Mouse (Mus musculus) midbrain, embryonic 16.5 days (tissue): Measurements from ENCODE around the gene Atrnl1. TPM values are rescaled to one million over a fixed set of nuclear protein-coding genes. Genes with fewer than 3 reads are reported as not detected.

ENCODE experiments used
- ATAC-seq: fragments of 200-750 bp; cut with Nextera tagmentation; 2 replicates; pipeline ENCODE4 v1.8.0; 2017; ENCODE audit warnings: moderate TSS enrichment
- H3K27ac ChIP-seq: fragments of 300-500 bp; sonication (generic); 2 replicates; pipeline ENCODE4 v1.5.1; 2014; ENCODE audit warnings: mild to moderate bottlenecking, low read length, mixed read lengths
- H3K27me3 ChIP-seq: fragments of 300-500 bp; sonication (generic); 2 replicates; pipeline ENCODE4 v1.6.1; 2014; ENCODE audit warnings: low read depth, low read length, mixed read lengths; ENCODE audit not compliant: control insufficient read depth, insufficient read depth
- H3K36me3 ChIP-seq: fragments of 300-500 bp; sonication (generic); 2 replicates; pipeline ENCODE4 v1.6.1; 2014; ENCODE audit warnings: mild to moderate bottlenecking, low read length, moderate library complexity, mixed read lengths; ENCODE audit not compliant: control insufficient read depth, insufficient read depth
- H3K4me1 ChIP-seq: fragments of 300-500 bp; sonication (generic); 2 replicates; pipeline ENCODE4 v1.6.1; 2014; ENCODE audit warnings: mild to moderate bottlenecking, low read length, mixed read lengths; ENCODE audit not compliant: control insufficient read depth, insufficient read depth
- H3K4me2 ChIP-seq: fragments of 300-500 bp; sonication (generic); 2 replicates; pipeline ENCODE4 v1.6.1; 2014; ENCODE audit warnings: mild to moderate bottlenecking, low read length, mixed read lengths
- H3K4me3 ChIP-seq: fragments of 300-500 bp; sonication (generic); 2 replicates; pipeline ENCODE4 v1.5.1; 2014; ENCODE audit warnings: low read depth, mild to moderate bottlenecking, low read length, moderate library complexity, mixed read lengths
- H3K9ac ChIP-seq: fragments of 300-500 bp; sonication (generic); 2 replicates; pipeline ENCODE4 v1.6.1; 2014; ENCODE audit warnings: low read depth, low read length, mixed read lengths
- H3K9me3 ChIP-seq: fragments of 300-500 bp; sonication (generic); replicated peaks from 2 replicates; pipeline ENCODE4 v1.6.1; 2014; ENCODE audit warnings: mild to moderate bottlenecking, low read length, mixed read lengths; ENCODE audit not compliant: control insufficient read depth, poor library complexity, severe bottlenecking
- WGBS: fragments of 180-500 bp; shearing (Covaris S2); extraction: QIAGEN DNeasy Blood & Tissue Kit; methylation state at CpG from one replicate; pipeline ENCODE4 v1.1.7; 2014; 5-methylcytosine and 5-hydroxymethylcytosine counted together
- polyA plus RNA-seq: library from polyadenylated mRNA; unstranded; fragments of >200 nt; fragmentation: Nextera tagmentation; extraction: Ambion mirVana; gene quantifications from 2 replicates; pipeline ENCODE4 v1.2.1, GENCODE M21; 2015

Gene Atrnl1
- polyA plus RNA-seq, 1 experiment from 2014 or later, result 8.3 TPM

GRCm38 (mm10) chr19:58094781-58095543 is 484.1 kb downstream of the Atrnl1 start:
- no peak for ATAC-seq
- no peaks in the 10 kb centered on the region for H3K4me1 ChIP-seq
- H3K27me3 ChIP-seq, result no peaks in the 10 kb centered on the region
- no peaks in the 10 kb centered on the region for H3K9me3 ChIP-seq
- H3K4me2 ChIP-seq, result no peak overlapping the region
- H3K36me3 ChIP-seq, result no peaks in the 10 kb centered on the region
- no peak overlapping the region for H3K27ac ChIP-seq
- H3K4me3 ChIP-seq, result no peak overlapping the region
- WGBS, result 55% methylated on average over 14 of the region's 14 CpGs
- H3K9ac ChIP-seq, result no peak overlapping the region

DNA sequence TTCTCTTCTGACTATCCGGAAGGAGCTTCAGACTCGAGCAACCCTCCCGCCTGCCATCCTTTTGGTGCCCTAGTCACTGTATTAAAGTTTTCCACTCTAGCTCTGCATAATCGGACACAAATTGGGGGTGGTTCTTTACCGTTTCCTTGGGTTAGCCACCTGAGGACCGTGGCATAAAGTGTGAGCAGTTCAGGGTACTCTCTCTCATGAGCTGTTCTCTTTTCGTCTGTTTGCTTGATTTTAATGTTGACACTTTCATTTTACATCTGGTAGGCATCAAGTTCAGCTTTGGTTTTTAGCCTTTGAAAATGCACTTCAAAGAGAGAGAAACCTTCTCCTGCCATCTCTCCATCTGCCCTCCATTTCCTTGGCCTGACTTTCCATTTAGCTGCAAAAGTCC is 484.9 kb downstream of the Atrnl1 start:
- Histone ChIP-seq H3K9me3 (no peaks in the 10 kb centered on the region), H3K27ac (no peak overlapping the region), H3K4me2 (no peak overlapping the region), H3K4me3 (no peak overlapping the region), H3K4me1 (no peaks in the 10 kb centered on the region), H3K27me3 (no peaks in the 10 kb centered on the region), H3K9ac (no peak overlapping the region), H3K36me3 (no peaks in the 10 kb centered on the region)
- 82% methylated on average over 7 of the region's 7 CpGs for WGBS
- ATAC-seq, result no peak

DNA sequence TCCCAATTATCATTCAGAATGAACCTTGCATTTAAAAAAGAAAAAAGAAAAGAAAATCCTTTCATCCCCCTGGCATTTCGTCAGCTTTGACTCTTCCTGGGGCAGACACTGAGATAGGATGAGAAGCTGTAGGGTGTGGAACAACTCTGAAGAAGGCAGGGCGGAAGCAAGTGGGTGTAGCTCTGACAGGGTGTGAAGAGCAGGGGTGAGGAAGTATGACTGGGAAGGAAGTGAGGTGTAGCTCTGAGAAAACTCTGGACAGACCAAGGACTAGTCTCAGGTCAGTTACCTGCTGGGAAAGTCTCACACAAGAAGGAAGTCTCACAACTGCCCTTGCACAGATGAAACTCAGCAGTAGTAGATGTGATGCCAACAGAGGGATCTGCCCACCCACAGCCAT is 486.4 kb downstream of the Atrnl1 start:
- Histone ChIP-seq H3K9me3 (no peaks in the 10 kb centered on the region), H3K4me3 (no peak overlapping the region), H3K4me1 (no peaks in the 10 kb centered on the region), H3K27me3 (no peaks in the 10 kb centered on the region), H3K4me2 (no peak overlapping the region), H3K27ac (no peak overlapping the region), H3K36me3 (no peaks in the 10 kb centered on the region), H3K9ac (no peak overlapping the region)
- 84% methylated on average over 2 of the region's 2 CpGs for WGBS
- ATAC-seq, result no peak

DNA sequence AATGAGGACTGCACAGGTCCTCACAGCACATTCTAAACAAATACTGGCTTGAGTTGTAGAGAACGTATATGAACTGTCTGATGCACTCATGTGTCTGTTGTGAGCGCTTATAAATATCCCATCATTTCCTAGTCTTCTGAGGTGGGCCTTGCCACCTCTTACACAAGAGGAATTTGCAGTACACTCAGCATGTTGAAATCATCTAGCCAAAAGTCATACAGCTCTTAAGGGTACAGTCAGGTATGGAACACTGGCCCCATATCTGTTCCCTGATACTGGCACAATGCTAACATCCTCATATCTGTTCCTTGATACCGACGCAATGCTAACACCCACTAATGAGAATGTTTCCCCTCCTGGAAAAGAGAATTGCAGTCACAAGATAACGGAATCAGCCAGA is 488.7 kb downstream of the Atrnl1 start:
- no peak for ATAC-seq
- WGBS, result 94% methylated on average over 5 of the region's 5 CpGs
- Histone ChIP-seq H3K27ac (no peak overlapping the region), H3K9ac (no peak overlapping the region), H3K27me3 (no peaks in the 10 kb centered on the region), H3K4me2 (no peak overlapping the region), H3K4me1 (no peaks in the 10 kb centered on the region), H3K36me3 (no peaks in the 10 kb centered on the region), H3K4me3 (no peak overlapping the region), H3K9me3 (no peaks in the 10 kb centered on the region)

DNA sequence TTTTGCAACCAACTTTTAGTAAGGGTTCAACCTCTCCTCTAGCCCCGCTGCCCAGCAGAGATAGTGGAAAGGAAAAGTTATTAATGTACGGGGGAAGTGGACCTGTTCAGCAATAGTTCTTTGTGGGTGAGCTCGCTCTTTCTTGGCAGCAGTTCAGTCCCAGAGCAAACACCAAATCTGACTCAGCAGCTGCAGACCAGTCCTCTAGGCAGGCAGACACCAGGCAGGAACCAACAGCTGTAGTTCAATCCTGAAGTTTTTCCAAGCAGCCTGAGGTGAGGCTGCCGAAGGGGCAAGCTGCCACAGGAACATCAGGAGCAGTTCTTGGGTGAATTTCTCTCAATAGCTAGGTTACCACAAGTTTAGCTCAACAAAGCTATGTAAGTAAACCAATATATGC is 489.5 kb downstream of the Atrnl1 start:
- no peak for ATAC-seq
- H3K9ac ChIP-seq, result no peak overlapping the region
- H3K36me3 ChIP-seq, result no peaks in the 10 kb centered on the region
- WGBS, result 92% methylated on average over 4 of the region's 4 CpGs
- no peaks in the 10 kb centered on the region for H3K4me1 ChIP-seq
- no peaks in the 10 kb centered on the region for H3K27me3 ChIP-seq
- H3K9me3 ChIP-seq, result no peaks in the 10 kb centered on the region
- no peak overlapping the region for H3K4me2 ChIP-seq
- no peak overlapping the region for H3K27ac ChIP-seq
- no peak overlapping the region for H3K4me3 ChIP-seq

- Histone ChIP-seq H3K9ac (no peak overlapping the region), H3K4me3 (no peak overlapping the region), H3K36me3 (no peaks in the 10 kb centered on the region), H3K27me3 (no peaks in the 10 kb centered on the region), H3K9me3 (no peaks in the 10 kb centered on the region), H3K4me2 (no peak overlapping the region), H3K4me1 (peaks cover 5% of the 10 kb centered on the region; the same call in 1 of the 2 replicates), H3K27ac (no peak overlapping the region)
- no peak for ATAC-seq
- WGBS, result 74% methylated on average over 7 of the region's 7 CpGs
Measured at GRCm38 (mm10) chr19:58104544-58104943, 493.7 kb downstream of the Atrnl1 start.

GRCm38 (mm10) chr19:58107632-58108031 is 496.8 kb downstream of the Atrnl1 start:
- H3K9ac ChIP-seq, result no peak overlapping the region
- no peak overlapping the region for H3K27ac ChIP-seq
- H3K9me3 ChIP-seq, result no peaks in the 10 kb centered on the region
- no peaks in the 10 kb centered on the region for H3K27me3 ChIP-seq
- peaks cover 8% of the 10 kb centered on the region; the same call in 1 of the 2 replicates for H3K4me1 ChIP-seq
- no peak for ATAC-seq
- no peaks in the 10 kb centered on the region for H3K36me3 ChIP-seq
- no peak overlapping the region for H3K4me2 ChIP-seq
- H3K4me3 ChIP-seq, result no peak overlapping the region
- 27% methylated on average over 10 of the region's 10 CpGs for WGBS

GRCm38 (mm10) chr19:58110491-58110890 is 499.7 kb downstream of the Atrnl1 start:
- H3K27me3 ChIP-seq, result no peaks in the 10 kb centered on the region
- no peak overlapping the region for H3K9ac ChIP-seq
- H3K4me3 ChIP-seq, result no peak overlapping the region
- WGBS, result 96% methylated on average over 3 of the region's 3 CpGs
- no peaks in the 10 kb centered on the region for H3K36me3 ChIP-seq
- no peak overlapping the region for H3K4me2 ChIP-seq
- H3K27ac ChIP-seq, result no peak overlapping the region
- H3K4me1 ChIP-seq, result peaks cover 9% of the 10 kb centered on the region; the same call in 1 of the 2 replicates
- ATAC-seq, result no peak
- H3K9me3 ChIP-seq, result no peaks in the 10 kb centered on the region

DNA sequence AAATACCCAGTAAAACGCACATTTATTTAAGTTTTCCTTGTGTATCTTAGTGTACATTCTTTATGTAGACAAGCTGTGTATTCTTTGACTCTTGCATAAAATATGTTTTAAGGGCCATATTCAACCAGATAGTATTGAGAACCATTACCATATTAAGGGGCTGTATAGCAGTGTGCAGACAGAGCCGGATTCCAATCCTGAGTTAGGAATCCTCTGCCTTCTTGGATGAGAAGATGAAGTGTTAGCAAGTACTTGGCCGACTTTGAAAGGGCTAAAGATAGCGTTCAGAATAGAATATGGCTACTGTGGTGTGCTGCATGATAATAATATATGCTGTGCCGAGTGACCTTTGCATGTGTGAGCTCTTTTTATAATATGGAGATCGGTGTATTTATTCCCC is 500.5 kb downstream of the Atrnl1 start:
- no peak for ATAC-seq
- H3K27me3 ChIP-seq, result no peaks in the 10 kb centered on the region
- no peak overlapping the region for H3K27ac ChIP-seq
- H3K9ac ChIP-seq, result no peak overlapping the region
- no peaks in the 10 kb centered on the region for H3K9me3 ChIP-seq
- no peak overlapping the region for H3K4me3 ChIP-seq
- no peaks in the 10 kb centered on the region for H3K36me3 ChIP-seq
- H3K4me2 ChIP-seq, result no peak overlapping the region
- peaks cover 9% of the 10 kb centered on the region; the same call in 1 of the 2 replicates for H3K4me1 ChIP-seq
- 90% methylated on average over 6 of the region's 6 CpGs for WGBS
